Comparison of ENCODE assay signal across 27 mouse cellular contexts in genomic region chr1:160273133-160273743, GRCm38 (mm10).
"Had no signal": no experiment of that assay in that cellular context is flagged by ENCODE, and none has a peak within 500 bp of the region (broad histone marks: within the 10 kb centered on the region; RNA-seq: fewer than 3 reads in every experiment).

No protein-coding gene starts in this region.

- H3K27me3 ChIP-seq: heart, embryonic 13.5 days; heart, embryonic 15.5 days; hindbrain, embryonic 12.5 days; intestine, embryonic 15.5 days; limb, embryonic 12.5 days; liver, embryonic 13.5 days; liver, embryonic 15.5 days had no signal

- H3K9me3 ChIP-seq: heart, embryonic 13.5 days; heart, embryonic 15.5 days; hindbrain, embryonic 12.5 days; intestine, embryonic 15.5 days; limb, embryonic 10.5 days; limb, embryonic 12.5 days; liver, embryonic 13.5 days; liver, embryonic 15.5 days had no signal

- H3K36me3 ChIP-seq: heart, embryonic 13.5 days; heart, embryonic 15.5 days; hindbrain, embryonic 12.5 days; intestine, embryonic 15.5 days; limb, embryonic 10.5 days; limb, embryonic 12.5 days; liver, embryonic 15.5 days had no signal

- H3K9ac ChIP-seq: heart, embryonic 13.5 days; heart, embryonic 15.5 days; hindbrain, embryonic 12.5 days; hindbrain, embryonic 14.5 days; intestine, embryonic 15.5 days; limb, embryonic 12.5 days; liver, embryonic 13.5 days; liver, embryonic 15.5 days had no signal

- H3K4me1 ChIP-seq: hindbrain, embryonic 12.5 days; limb, embryonic 10.5 days; limb, embryonic 12.5 days had no signal

- H3K4me2 ChIP-seq: heart, embryonic 11.5 days; heart, embryonic 13.5 days; heart, embryonic 15.5 days; hindbrain, embryonic 12.5 days; hindbrain, embryonic 14.5 days; intestine, embryonic 15.5 days; limb, embryonic 12.5 days; liver, embryonic 13.5 days; liver, embryonic 15.5 days had no signal

- DNase-seq: gastrocnemius, postnatal 14 days; gastrocnemius, postnatal 36 days; heart, adult 11 months; heart, adult 2 months; heart, postnatal 14 days; heart, postnatal 36 days; kidney, adult 18-20 months; kidney, adult 8-10 months; kidney, postnatal 10 days; kidney, postnatal 25 days; kidney, postnatal 4 days; layer of hippocampus, adult 9-11 months; liver; liver, embryonic 13.5 days had no signal

- H3K4me3 ChIP-seq: heart, adult 2 months; heart, embryonic 13.5 days; heart, embryonic 15.5 days; hindbrain, embryonic 12.5 days; intestine, embryonic 15.5 days; left cerebral cortex, adult 2 months; limb, embryonic 10.5 days; limb, embryonic 12.5 days; liver, embryonic 13.5 days; liver, embryonic 15.5 days had no signal

- ATAC-seq: hindbrain, embryonic 16.5 days; inflammation-experienced regulatory T-cells, adult 6 months; intestine, embryonic 15.5 days; intestine, postnatal 0 days had no signal

- H3K27ac ChIP-seq: heart, adult 2 months; heart, embryonic 13.5 days; heart, embryonic 15.5 days; hindbrain, embryonic 12.5 days; hindbrain, embryonic 14.5 days; intestine, embryonic 15.5 days; left cerebral cortex, adult 2 months; limb, embryonic 10.5 days; limb, embryonic 12.5 days; liver, embryonic 13.5 days; liver, embryonic 15.5 days had no signal
